Mouse (Mus musculus) heart, embryonic 11.5 days (tissue): ENCODE results near the gene Defb45. TPM values are rescaled to one million over a fixed set of nuclear protein-coding genes. Genes with fewer than 3 reads are reported as not detected.

ENCODE experiments used
- ATAC-seq: fragments of 200-750 bp; cut with Nextera tagmentation; replicated peaks from 2 replicates; pipeline ENCODE4 v1.8.0; 2017; ENCODE audit warnings: moderate library complexity; ENCODE audit not compliant: insufficient number of reproducible peaks, low FRiP score, low TSS enrichment
- H3K27ac ChIP-seq: fragments of 300-500 bp; sonication (generic); 2 replicates; pipeline ENCODE4 v1.5.1; 2014; ENCODE audit warnings: mild to moderate bottlenecking, low read depth, low read length
- H3K27me3 ChIP-seq: fragments of 300-500 bp; sonication (generic); 2 replicates; pipeline ENCODE4 v1.6.1; 2014; ENCODE audit warnings: mild to moderate bottlenecking, low read length, mixed read lengths; ENCODE audit not compliant: control insufficient read depth, insufficient read depth
- H3K36me3 ChIP-seq: fragments of 300-500 bp; sonication (generic); 2 replicates; pipeline ENCODE4 v1.6.1; 2014; ENCODE audit warnings: mild to moderate bottlenecking, low read length, moderate library complexity, mixed read lengths; ENCODE audit not compliant: control insufficient read depth, insufficient read depth
- H3K4me1 ChIP-seq: fragments of 300-500 bp; sonication (generic); 2 replicates; pipeline ENCODE4 v1.6.1; 2014; ENCODE audit warnings: low read length; ENCODE audit not compliant: control insufficient read depth, insufficient read depth
- H3K4me2 ChIP-seq: fragments of 300-500 bp; sonication (generic); 2 replicates; pipeline ENCODE4 v1.6.1; 2014; ENCODE audit warnings: mild to moderate bottlenecking, moderate library complexity
- H3K4me3 ChIP-seq: fragments of 300-500 bp; sonication (generic); 2 replicates; pipeline ENCODE4 v1.5.1; 2014; ENCODE audit warnings: low read depth, low read length
- H3K9ac ChIP-seq: fragments of 300-500 bp; sonication (generic); 2 replicates; pipeline ENCODE4 v1.6.1; 2014; ENCODE audit warnings: mild to moderate bottlenecking, low read depth, low read length, moderate library complexity
- H3K9me3 ChIP-seq: fragments of 300-500 bp; sonication (generic); replicated peaks from 2 replicates; pipeline ENCODE4 v1.6.1; 2016; ENCODE audit warnings: low read length; ENCODE audit not compliant: control insufficient read depth
- WGBS: fragments of 180-500 bp; shearing (Covaris S2); extraction: QIAGEN DNeasy Blood & Tissue Kit; methylation state at CpG from one replicate; pipeline ENCODE4 v1.1.7; 2014; ENCODE audit not compliant: insufficient replicate concordance; 5-methylcytosine and 5-hydroxymethylcytosine counted together
- polyA plus RNA-seq: library from polyadenylated mRNA; unstranded; fragments of >200 nt; fragmentation: Nextera tagmentation; extraction: Ambion mirVana; gene quantifications from 2 replicates; pipeline ENCODE4 v1.2.1, GENCODE M21; 2014

Gene Defb45
- polyA plus RNA-seq, 1 experiment from 2014 or later, result not detected

DNA sequence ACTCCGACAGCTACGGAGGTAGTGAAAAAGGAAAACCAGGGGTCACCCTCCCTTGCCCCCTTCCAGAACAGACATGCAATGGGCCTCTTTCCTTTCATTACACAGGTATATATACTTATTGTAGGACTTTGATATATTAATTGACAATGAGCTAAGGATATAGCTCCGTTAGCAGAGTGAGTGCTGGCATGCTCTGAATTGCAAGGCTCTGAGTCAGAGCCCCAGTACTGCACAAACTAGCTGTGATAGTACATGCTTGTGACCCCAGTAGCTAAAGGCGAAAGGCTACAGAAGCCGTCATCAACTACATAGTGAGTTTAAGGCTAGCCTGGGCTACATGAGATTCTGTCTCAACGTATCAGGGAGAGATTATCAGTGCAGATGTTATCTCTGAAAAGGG lies 30.7 kb upstream of the Defb45 start:
- Histone ChIP-seq H3K27ac (no peak overlapping the region), H3K9me3 (no peaks in the 10 kb centered on the region), H3K4me3 (no peak overlapping the region), H3K27me3 (peaks cover 35% of the 10 kb centered on the region), H3K4me2 (no peak overlapping the region), H3K36me3 (no peaks in the 10 kb centered on the region), H3K9ac (no peak overlapping the region), H3K4me1 (peaks cover 12% of the 10 kb centered on the region)
- ATAC-seq, result no peak
- WGBS, result 72% methylated on average over 6 of the region's 6 CpGs

DNA sequence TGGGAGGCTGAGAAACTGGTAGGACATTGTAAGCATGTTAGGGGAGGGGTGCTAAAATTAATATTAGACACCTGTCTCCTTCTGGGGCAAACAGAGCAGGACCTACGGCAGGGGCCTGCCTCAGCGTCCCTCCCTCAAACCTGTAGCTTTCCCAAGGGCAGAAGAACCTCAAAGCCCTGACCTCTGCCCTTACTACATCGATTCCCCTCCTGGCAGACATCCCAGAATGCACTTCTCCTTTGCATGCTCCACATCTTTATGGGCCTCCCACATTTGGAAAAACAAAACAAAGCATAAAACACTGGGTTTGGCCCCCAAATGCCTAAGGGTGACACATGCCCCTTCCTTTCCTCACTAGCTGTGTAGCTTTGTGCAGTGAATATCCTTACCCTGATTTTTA lies 30.0 kb upstream of the Defb45 start:
- no peak overlapping the region for H3K4me2 ChIP-seq

DNA sequence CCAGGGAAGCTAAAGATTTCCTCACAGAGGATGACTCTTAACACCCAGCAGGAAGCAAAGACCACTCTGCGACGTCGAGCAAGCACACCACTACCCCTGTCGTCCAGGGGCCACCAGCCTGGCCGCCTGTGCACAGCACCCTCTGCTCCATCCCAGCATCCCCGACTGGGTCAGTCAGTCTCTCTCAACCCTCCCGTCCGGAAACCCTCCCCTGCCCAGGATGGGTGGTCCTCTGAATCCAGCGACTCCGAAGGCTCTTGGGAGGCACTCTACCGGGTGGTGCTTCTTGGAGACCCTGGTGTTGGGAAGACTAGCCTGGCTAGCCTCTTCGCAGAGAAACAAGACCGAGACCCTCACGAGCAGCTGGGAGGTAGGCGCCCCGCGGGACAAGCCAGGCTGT lies 28.9 kb upstream of the Defb45 start:
- H3K4me1 ChIP-seq, result peaks cover 4% of the 10 kb centered on the region
- no peak overlapping the region for H3K27ac ChIP-seq
- H3K9me3 ChIP-seq, result no peaks in the 10 kb centered on the region
- no peak for ATAC-seq
- 37% methylated on average over 17 of the region's 17 CpGs for WGBS
- H3K4me2 ChIP-seq, result peak overlapping the region; percentile 94; the same call in 1 of the 2 replicates
- no peak overlapping the region for H3K9ac ChIP-seq
- peaks cover 35% of the 10 kb centered on the region for H3K27me3 ChIP-seq
- no peaks in the 10 kb centered on the region for H3K36me3 ChIP-seq
- H3K4me3 ChIP-seq, result no peak overlapping the region

More for the DNA sequence above, 30.0 kb upstream of the Defb45 start:
- Histone ChIP-seq H3K9me3 (no peaks in the 10 kb centered on the region), H3K4me1 (peaks cover 12% of the 10 kb centered on the region), H3K4me3 (no peak overlapping the region), H3K36me3 (no peaks in the 10 kb centered on the region), H3K27me3 (peaks cover 35% of the 10 kb centered on the region), H3K27ac (no peak overlapping the region), H3K9ac (no peak overlapping the region)
- 62% methylated on average over 3 of the region's 3 CpGs for WGBS
- no peak for ATAC-seq

DNA sequence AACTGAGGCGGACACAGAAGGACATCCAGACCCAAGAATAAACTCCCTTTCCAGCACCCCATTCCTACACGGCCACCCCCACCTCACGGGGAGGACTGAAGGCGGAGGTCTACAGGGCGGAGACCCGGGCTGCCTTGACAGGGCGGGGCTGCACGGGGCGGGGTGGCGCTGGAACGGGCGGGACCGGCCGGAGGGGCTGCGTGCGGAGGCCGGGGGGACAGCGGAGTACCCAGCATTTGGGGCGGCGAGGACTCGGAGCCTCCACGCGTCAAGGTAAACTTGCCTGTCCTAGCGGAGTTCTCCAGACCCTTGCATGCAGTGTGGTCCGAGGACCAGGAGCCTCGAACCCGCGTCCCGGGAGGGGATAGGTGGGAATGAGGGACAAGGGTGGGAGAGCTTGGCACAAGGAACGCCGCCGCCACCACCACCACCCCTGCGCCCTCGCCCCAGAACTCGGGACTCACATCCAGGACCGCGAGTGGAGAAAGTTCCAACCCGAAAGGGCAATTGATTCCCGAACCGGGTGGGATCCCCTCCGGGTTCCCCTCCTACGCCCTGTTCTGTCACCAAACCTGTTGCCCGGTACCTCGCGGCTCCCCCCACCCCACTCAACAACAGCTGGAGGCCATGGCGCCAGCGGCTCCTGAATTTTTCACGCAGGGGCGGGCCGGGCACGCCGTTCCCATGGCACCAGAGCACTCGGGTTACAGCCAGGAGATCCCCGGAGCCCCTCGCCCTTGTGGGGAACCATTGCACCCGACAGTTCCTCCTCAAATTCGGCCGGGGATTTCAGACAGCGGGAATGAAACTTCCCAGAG lies 27.8 kb upstream of the Defb45 start, which contains the start of gene Rem1:
TSS of gene Rem1 (plus strand) at position 178 of the 818 bp plus-strand sequence.
- Histone ChIP-seq H3K9me3 (no peaks in the 10 kb centered on the region), H3K27ac (no peak within 1 kb of the TSS), H3K4me3 (peak within 1 kb of the TSS; percentile 51), H3K4me2 (peak within 1 kb of the TSS; percentile 94), H3K4me1 (no peaks in the 10 kb centered on the region; the same call in 1 of the 2 replicates), H3K36me3 (no peaks in the 10 kb centered on the region), H3K27me3 (peaks cover 33% of the 10 kb centered on the region), H3K9ac (peak within 1 kb of the TSS; percentile 65)
- WGBS, result 1% methylated on average over 59 of the region's 59 CpGs
- peak; percentile 33; the same call in 1 of the 2 replicates for ATAC-seq

DNA sequence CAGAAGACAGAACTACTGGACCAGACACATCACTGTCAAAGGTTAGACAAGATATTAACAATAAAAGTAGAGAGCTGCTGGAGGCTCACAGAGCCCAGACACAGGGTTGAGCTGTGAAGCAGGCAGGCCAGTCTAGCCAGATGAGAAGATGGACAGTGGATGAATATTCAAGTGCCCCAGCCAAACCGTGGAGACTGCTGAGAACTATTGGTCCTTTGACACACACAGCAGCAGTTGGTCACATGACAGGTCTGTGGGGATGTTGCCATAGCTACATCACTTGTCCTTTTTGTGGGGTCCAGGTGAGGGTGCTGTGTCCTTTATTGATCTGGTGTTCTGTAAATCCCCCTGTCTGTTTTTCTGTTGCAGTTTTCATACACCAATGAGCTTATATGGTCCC lies 26.1 kb upstream of the Defb45 start:
- peaks cover 33% of the 10 kb centered on the region for H3K27me3 ChIP-seq
- no peaks in the 10 kb centered on the region for H3K36me3 ChIP-seq
- H3K4me1 ChIP-seq, result no peaks in the 10 kb centered on the region; the same call in 1 of the 2 replicates
- no peak overlapping the region for H3K4me3 ChIP-seq
- H3K9ac ChIP-seq, result no peak overlapping the region
- H3K27ac ChIP-seq, result no peak overlapping the region
- WGBS, result 11% methylated on average over 1 of the region's 1 CpGs
- ATAC-seq, result no peak
- H3K9me3 ChIP-seq, result no peaks in the 10 kb centered on the region
- no peak overlapping the region for H3K4me2 ChIP-seq

DNA sequence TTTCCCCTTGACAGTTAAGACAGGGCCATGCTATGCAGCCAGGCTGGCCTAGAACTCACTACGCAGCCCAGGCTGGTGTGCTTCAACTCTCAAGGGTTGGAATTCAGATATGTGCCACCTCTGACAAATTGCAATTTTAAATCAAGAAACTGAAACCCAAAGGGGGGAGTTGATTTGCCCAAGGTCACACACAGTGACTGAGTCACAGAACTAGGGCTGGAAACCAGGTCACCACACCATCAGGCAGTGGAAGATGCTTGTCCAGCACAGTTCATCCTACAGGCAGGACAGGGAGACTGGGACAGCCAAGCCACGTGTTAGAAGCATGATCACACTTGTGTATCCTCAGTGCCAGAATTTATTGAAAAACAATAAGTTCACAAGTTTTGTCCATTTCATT lies 25.4 kb upstream of the Defb45 start:
- H3K9me3 ChIP-seq, result no peaks in the 10 kb centered on the region
- WGBS, result 84% methylated on average over 2 of the region's 2 CpGs
- H3K4me1 ChIP-seq, result no peaks in the 10 kb centered on the region; the same call in 1 of the 2 replicates
- no peak overlapping the region for H3K4me3 ChIP-seq
- H3K27me3 ChIP-seq, result peaks cover 33% of the 10 kb centered on the region
- no peak overlapping the region for H3K27ac ChIP-seq
- ATAC-seq, result no peak
- H3K9ac ChIP-seq, result no peak overlapping the region
- no peaks in the 10 kb centered on the region for H3K36me3 ChIP-seq
- H3K4me2 ChIP-seq, result no peak overlapping the region

DNA sequence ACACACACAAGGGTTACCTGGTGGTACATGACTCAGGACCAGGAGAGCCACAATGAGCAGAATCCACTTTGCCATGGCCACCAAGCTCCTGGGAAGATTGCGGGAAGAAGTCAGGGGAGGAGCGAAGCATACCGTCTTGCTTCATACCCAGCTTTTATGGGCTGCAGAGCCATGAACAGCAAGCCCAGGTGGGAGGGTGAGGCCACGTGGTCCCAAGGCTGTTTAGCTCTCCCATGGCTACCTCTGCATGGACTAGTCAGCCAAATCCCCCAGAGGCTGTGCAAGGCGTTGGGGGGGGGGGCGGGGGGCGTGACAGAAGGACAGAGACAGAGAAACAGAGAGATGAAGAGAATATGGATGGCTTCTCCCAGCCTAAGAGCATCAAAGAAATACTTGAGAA lies 23.8 kb upstream of the Defb45 start, which contains the start of gene Defb25:
TSS of gene Defb25 (minus strand) at position 101 of the 400 bp plus-strand sequence.
- Histone ChIP-seq H3K9me3 (no peaks in the 10 kb centered on the region), H3K4me3 (no peak within 1 kb of the TSS), H3K4me2 (no peak within 1 kb of the TSS), H3K4me1 (no peaks in the 10 kb centered on the region), H3K9ac (no peak within 1 kb of the TSS), H3K27ac (no peak within 1 kb of the TSS), H3K36me3 (no peaks in the 10 kb centered on the region), H3K27me3 (peaks cover 21% of the 10 kb centered on the region)
- 85% methylated on average over 7 of the region's 7 CpGs for WGBS
- ATAC-seq, result no peak

DNA sequence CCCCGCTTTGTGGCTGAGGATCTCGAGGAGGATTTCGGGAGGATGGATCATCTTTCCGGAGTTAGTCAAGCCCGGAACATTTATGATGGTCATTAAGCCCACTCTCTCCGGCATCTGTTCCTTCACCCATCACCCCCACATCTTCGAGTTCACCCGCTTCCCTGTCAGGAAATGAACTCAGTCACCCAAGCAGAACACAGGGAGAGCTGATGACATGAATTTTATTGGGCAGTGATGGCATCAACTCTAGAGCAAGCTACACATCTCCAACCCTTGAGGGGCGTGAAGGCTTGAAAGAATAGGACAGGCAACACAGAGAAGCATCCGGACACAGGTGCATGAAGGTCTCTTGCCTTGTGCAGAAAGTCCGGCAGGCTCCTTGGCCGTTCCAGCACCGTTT lies 23.0 kb upstream of the Defb45 start:
- no peak overlapping the region for H3K4me2 ChIP-seq
- no peak overlapping the region for H3K4me3 ChIP-seq
- H3K9me3 ChIP-seq, result no peaks in the 10 kb centered on the region
- no peaks in the 10 kb centered on the region for H3K4me1 ChIP-seq
- peaks cover 18% of the 10 kb centered on the region for H3K27me3 ChIP-seq
- no peak for ATAC-seq
- no peak overlapping the region for H3K27ac ChIP-seq
- H3K36me3 ChIP-seq, result no peaks in the 10 kb centered on the region
- 81% methylated on average over 13 of the region's 13 CpGs for WGBS
- no peak overlapping the region for H3K9ac ChIP-seq
